Mouse (Mus musculus): ENCODE results near the gene Olfr487.

- TF ChIP-seq CTCF (IDR thresholded peaks at IDR 0.05; ENCODE audit: low read depth, low read length) (no peak), POLR2A (IDR thresholded peaks at IDR 0.05; ENCODE audit: insufficient read depth, low read length) (no peak)
Measured at GRCm38 (mm10) chr7:108258247-108258646, 43.8 kb upstream of the Olfr487 start, which contains the start of gene Olfr488.
